In genomic region chr1:92847873-92848839, GRCm38 (mm10) we compare ENCODE assay signal across 7 mouse cellular contexts. TPM values are rescaled to one million over a fixed set of nuclear protein-coding genes. Genes with fewer than 3 reads are reported as not detected.
DNase-seq lines count a peak whose midpoint lies in the region; ATAC-seq lines count a peak whose summit lies in the region.

No protein-coding gene starts in this region.

- 12% methylated on average over 41 of the region's 41 CpGs for WGBS in lung, embryonic 16.5 days
- 5% methylated on average over 41 of the region's 41 CpGs for WGBS in forebrain, embryonic 11.5 days
- 7% methylated on average over 40 of the region's 41 CpGs for WGBS in liver, embryonic 11.5 days
- 11% methylated on average over 41 of the region's 41 CpGs for WGBS in stomach, embryonic 16.5 days

- no peaks in the 10 kb centered on the region for H3K36me3 ChIP-seq in lung, embryonic 16.5 days (ENCODE audit: control insufficient read depth, insufficient read depth, low read length)
- no peaks in the 10 kb centered on the region; the same call in none of the 2 replicates for H3K36me3 ChIP-seq in forebrain, embryonic 11.5 days (ENCODE audit: control insufficient read depth, insufficient read depth, low read length)
- H3K36me3 ChIP-seq in liver, embryonic 11.5 days (ENCODE audit: control insufficient read depth, insufficient read depth, low read length), result no peaks in the 10 kb centered on the region
- no peaks in the 10 kb centered on the region for H3K36me3 ChIP-seq in stomach, embryonic 16.5 days (ENCODE audit: control insufficient read depth, insufficient read depth, low read length)

- peak overlapping the region; percentile 51 for H3K4me2 ChIP-seq in lung, embryonic 16.5 days (ENCODE audit: low read depth, low read length)
- peak overlapping the region; percentile 48 for H3K4me2 ChIP-seq in forebrain, embryonic 11.5 days (ENCODE audit: low read depth, low read length, severe bottlenecking)
- peak overlapping the region; percentile 41 for H3K4me2 ChIP-seq in liver, embryonic 11.5 days
- peak overlapping the region; percentile 50 for H3K4me2 ChIP-seq in stomach, embryonic 16.5 days (ENCODE audit: low read depth, low read length)

- peak overlapping the region; percentile 25; the same call in 1 of the 2 replicates for H3K9ac ChIP-seq in lung, embryonic 16.5 days (ENCODE audit: low read length)
- H3K9ac ChIP-seq in forebrain, embryonic 11.5 days (ENCODE audit: low read length), result peak overlapping the region; percentile 57
- H3K9ac ChIP-seq in liver, embryonic 11.5 days (ENCODE audit: low read depth, low read length), result no peak overlapping the region
- peak overlapping the region; percentile 52; the same call in 1 of the 2 replicates for H3K9ac ChIP-seq in stomach, embryonic 16.5 days (ENCODE audit: low read length)

- ATAC-seq in lung, embryonic 16.5 days (ENCODE audit: low read depth), result 0 out of 2 replicates have a peak, but pooled peaks have one; percentile 8
- ATAC-seq in forebrain, embryonic 11.5 days (replicated peaks; ENCODE audit: low FRiP score), result peak; percentile 77
- no peak for ATAC-seq in liver, embryonic 11.5 days (replicated peaks; ENCODE audit: low FRiP score)
- ATAC-seq in stomach, embryonic 16.5 days (ENCODE audit: insufficient read depth, low FRiP score), result peak; percentile 15; the same call in 1 of the 2 replicates

- DNase-seq in lung, adult 18-20 months, result no peak
- DNase-seq in forebrain, embryonic 11.5 days (ENCODE audit: low spot score), result peak; percentile 83
- DNase-seq in liver, embryonic 11.5 days (ENCODE audit: low spot score), result peak; percentile 49
- no peak for DNase-seq in ovary, adult 18-20 months (ENCODE audit: low spot score)
- DNase-seq in gastrocnemius, postnatal 10 days, result no peak

- no peaks in the 10 kb centered on the region for H3K9me3 ChIP-seq in lung, embryonic 16.5 days (ENCODE audit: control insufficient read depth, low read length)
- H3K9me3 ChIP-seq in forebrain, embryonic 11.5 days (ENCODE audit: control insufficient read depth, low read length), result no peaks in the 10 kb centered on the region
- H3K9me3 ChIP-seq in liver, embryonic 11.5 days (ENCODE audit: control insufficient read depth, low read length), result no peaks in the 10 kb centered on the region
- H3K9me3 ChIP-seq in stomach, embryonic 16.5 days (replicated peaks; ENCODE audit: control insufficient read depth, low read length), result no peaks in the 10 kb centered on the region

- peaks cover 8% of the 10 kb centered on the region; the same call in 1 of the 2 replicates for H3K27me3 ChIP-seq in lung, embryonic 16.5 days (ENCODE audit: control insufficient read depth, insufficient read depth, low read depth, low read length)
- no peaks in the 10 kb centered on the region for H3K27me3 ChIP-seq in forebrain, embryonic 11.5 days (ENCODE audit: control insufficient read depth, insufficient read depth, low read length)
- H3K27me3 ChIP-seq in liver, embryonic 11.5 days (replicated peaks; ENCODE audit: control insufficient read depth, insufficient read depth, low read length), result peaks cover 22% of the 10 kb centered on the region
- H3K27me3 ChIP-seq in stomach, embryonic 16.5 days (ENCODE audit: control insufficient read depth, insufficient read depth, low read length), result no peaks in the 10 kb centered on the region

- peak overlapping the region; percentile 32 for H3K4me3 ChIP-seq in lung, embryonic 16.5 days (ENCODE audit: low read length)
- peak overlapping the region; percentile 26 for H3K4me3 ChIP-seq in forebrain, embryonic 11.5 days (ENCODE audit: low read depth, low read length)
- H3K4me3 ChIP-seq in liver, embryonic 11.5 days (ENCODE audit: low read depth, low read length), result peak overlapping the region; percentile 1; the same call in 1 of the 2 replicates
- peak overlapping the region; percentile 24 for H3K4me3 ChIP-seq in stomach, embryonic 16.5 days (replicated peaks; ENCODE audit: low read length)

- no peaks in the 10 kb centered on the region; the same call in 1 of the 2 replicates for H3K4me1 ChIP-seq in lung, embryonic 16.5 days (replicated peaks; ENCODE audit: control insufficient read depth, insufficient read depth, low read length)
- peaks cover 22% of the 10 kb centered on the region for H3K4me1 ChIP-seq in forebrain, embryonic 11.5 days (replicated peaks; ENCODE audit: control insufficient read depth, insufficient read depth, low read length)
- peaks cover 2% of the 10 kb centered on the region for H3K4me1 ChIP-seq in liver, embryonic 11.5 days (replicated peaks; ENCODE audit: control insufficient read depth, insufficient read depth, low read length)
- peaks cover 4% of the 10 kb centered on the region; the same call in 1 of the 2 replicates for H3K4me1 ChIP-seq in stomach, embryonic 16.5 days (ENCODE audit: control insufficient read depth, insufficient read depth, low read length)

- no peak overlapping the region for H3K27ac ChIP-seq in lung, embryonic 16.5 days (ENCODE audit: low read length)
- H3K27ac ChIP-seq in forebrain, embryonic 11.5 days (ENCODE audit: low read depth, low read length), result peak overlapping the region; percentile 34; the same call in 1 of the 2 replicates
- no peak overlapping the region for H3K27ac ChIP-seq in liver, embryonic 11.5 days (ENCODE audit: low read depth, low read length)
- no peak overlapping the region for H3K27ac ChIP-seq in stomach, embryonic 16.5 days (ENCODE audit: low read length)

RNA-seq across cellular contexts. Expression of gene Gpc1, which starts 16.7 kb away (rescaled TPM):
- polyA plus RNA-seq in lung, embryonic 16.5 days (2015; fragmentation: Nextera tagmentation; extraction: Ambion mirVana), result 25.2 and 27.7 TPM in 2 replicates
- 139 and 154 TPM in 2 replicates for polyA plus RNA-seq in forebrain, embryonic 11.5 days (2014; fragmentation: Nextera tagmentation; extraction: Ambion mirVana)
- polyA plus RNA-seq in liver, embryonic 11.5 days (2014; fragmentation: Nextera tagmentation; extraction: Ambion mirVana), result 14.5 and 15.2 TPM in 2 replicates
- 36.2 and 39.3 TPM in 2 replicates for polyA plus RNA-seq in stomach, embryonic 16.5 days (2015; fragmentation: Nextera tagmentation; extraction: Ambion mirVana)
- total RNA-seq in gastrocnemius, postnatal 10 days (2021), result 100 to 1,000 TPM; 276 to 282 TPM

RNA-seq across cellular contexts. Expression of gene Ankmy1, which starts 54.5 kb away (rescaled TPM):
- polyA plus RNA-seq in lung, embryonic 16.5 days (2015; fragmentation: Nextera tagmentation; extraction: Ambion mirVana), result 0.48 and 0.75 TPM in 2 replicates
- 1.5 and 1.8 TPM in 2 replicates for polyA plus RNA-seq in forebrain, embryonic 11.5 days (2014; fragmentation: Nextera tagmentation; extraction: Ambion mirVana)
- 0.16 and 0.25 TPM in 2 replicates for polyA plus RNA-seq in liver, embryonic 11.5 days (2014; fragmentation: Nextera tagmentation; extraction: Ambion mirVana)
- polyA plus RNA-seq in stomach, embryonic 16.5 days (2015; fragmentation: Nextera tagmentation; extraction: Ambion mirVana), result 0.23 and 0.42 TPM in 2 replicates
- total RNA-seq in gastrocnemius, postnatal 10 days (2021), result under 1 TPM; 0.27 to 0.28 TPM

RNA-seq across cellular contexts. Expression of gene Dusp28, which starts 58.6 kb away (rescaled TPM):
- 9.8 and 11.5 TPM in 2 replicates for polyA plus RNA-seq in lung, embryonic 16.5 days (2015; fragmentation: Nextera tagmentation; extraction: Ambion mirVana)
- polyA plus RNA-seq in forebrain, embryonic 11.5 days (2014; fragmentation: Nextera tagmentation; extraction: Ambion mirVana), result 16.0 and 19.0 TPM in 2 replicates
- polyA plus RNA-seq in liver, embryonic 11.5 days (2014; fragmentation: Nextera tagmentation; extraction: Ambion mirVana), result 8.1 and 10.7 TPM in 2 replicates
- polyA plus RNA-seq in stomach, embryonic 16.5 days (2015; fragmentation: Nextera tagmentation; extraction: Ambion mirVana), result 11.4 and 11.9 TPM in 2 replicates
- total RNA-seq in gastrocnemius, postnatal 10 days (2021), result 10 to 100 TPM; 21.6 to 25.5 TPM

Comparison
In these comparisons a context has a peak if more than half of its experiments do, and no peak if none do; other contexts are left out.
1. DNase-seq: peak in forebrain, embryonic 11.5 days (single experiment) and liver, embryonic 11.5 days (single experiment); none in lung, adult 18-20 months (0 of 2), ovary, adult 18-20 months (single experiment) and gastrocnemius, postnatal 10 days (single experiment).
2. Peak in every context shown above with its lines, with median percentiles within 50 percentile points of each other: H3K4me2 ChIP-seq and H3K4me3 ChIP-seq.